Mouse (Mus musculus): ENCODE measurements around the gene Rad52.

DNA sequence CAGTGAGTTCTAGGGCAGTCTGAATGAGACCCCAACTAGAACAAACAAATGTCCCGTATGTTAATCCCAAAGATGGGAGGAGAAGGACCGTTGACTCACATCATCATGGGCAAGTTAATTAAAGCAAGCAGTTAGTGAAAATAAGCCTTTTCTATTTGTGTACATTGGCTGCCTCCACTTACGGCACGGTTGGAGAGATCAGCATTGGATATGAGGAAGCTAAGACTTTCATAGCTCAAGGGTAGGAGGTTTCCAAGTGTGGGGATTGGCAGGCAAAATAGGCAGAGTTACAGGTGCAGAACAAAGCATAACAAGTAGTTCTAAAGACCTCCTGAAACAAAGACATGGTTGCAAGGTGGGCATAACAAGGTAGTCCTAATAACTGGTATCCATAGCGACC lies 3.0 kb downstream of the Rad52 start:
- TF ChIP-seq CTCF (IDR thresholded peaks at IDR 0.05; ENCODE audit: control insufficient read depth, insufficient read depth, low read length) (no peak), POLR2A (IDR thresholded peaks at IDR 0.05; ENCODE audit: borderline replicate concordance, control insufficient read depth, low read depth, low read length) (no peak)

Data from bone marrow, adult 2 months (tissue).